Mouse (Mus musculus) embryonic fibroblast, embryonic 13.5 days (primary cell): Measurements from ENCODE around the gene Myo18a. TPM values are rescaled to one million over a fixed set of nuclear protein-coding genes. Genes with fewer than 3 reads are reported as not detected.

ENCODE experiments used
- H3K27ac ChIP-seq: 2 replicates; pipeline ENCODE4 v1.5.1; 2012; ENCODE audit warnings: low read length, control low read depth, inconsistent platforms; ENCODE audit not compliant: insufficient read depth
- H3K4me1 ChIP-seq: 2 replicates; pipeline ENCODE4 v1.6.1; 2011; ENCODE audit warnings: low read length; ENCODE audit not compliant: control insufficient read depth, insufficient read depth
- H3K4me3 ChIP-seq: 2 replicates; pipeline ENCODE4 v1.5.1; 2011; ENCODE audit warnings: mild to moderate bottlenecking, control low read depth, low read length; ENCODE audit not compliant: insufficient read depth
- CTCF ChIP-seq: IDR thresholded peaks from 2 replicates; pipeline ENCODE4 v1.5.1; 2011; ENCODE audit warnings: mild to moderate bottlenecking, control low read depth, low read length, moderate library complexity, borderline replicate concordance; ENCODE audit not compliant: insufficient read depth
- POLR2A ChIP-seq: IDR thresholded peaks from 2 replicates; pipeline ENCODE4 v1.6.1; 2011; ENCODE audit warnings: low read depth, mild to moderate bottlenecking, control low read depth, low read length, moderate library complexity
- polyA plus RNA-seq: library from polyadenylated mRNA; stranded (reverse); fragments of >200 nt; gene quantifications from 2 replicates; pipeline ENCODE4 v1.2.4, GENCODE M21; 2011; ENCODE audit warnings: low read depth; ENCODE audit not compliant: missing spikeins, insufficient read length

Gene Myo18a
- polyA plus RNA-seq, 1 experiment, result 20.1 TPM

DNA sequence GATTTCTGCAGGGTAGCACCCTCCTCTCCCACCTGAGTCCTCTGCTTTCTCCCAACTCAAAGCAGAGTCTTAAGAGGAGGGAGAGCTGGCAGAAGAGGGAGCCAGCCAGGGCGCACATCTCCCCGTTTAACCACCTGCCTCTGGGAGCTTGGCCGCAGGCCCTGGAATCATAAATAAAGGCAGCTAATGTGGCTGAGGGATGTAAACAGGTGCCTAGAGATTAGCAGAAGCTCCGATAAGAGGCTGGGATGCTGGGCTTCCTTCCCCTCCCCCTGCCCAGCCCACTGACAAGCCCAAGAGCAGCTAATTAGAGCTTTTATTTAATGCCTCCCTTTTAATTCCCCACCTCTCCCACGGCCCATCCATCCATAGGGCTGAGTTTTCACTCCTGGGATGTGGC is 85.1 kb downstream of the Myo18a start:
- H3K4me3 ChIP-seq, result no peak overlapping the region
- no peak for TF ChIP-seq CTCF
- no peak for TF ChIP-seq POLR2A
- H3K4me1 ChIP-seq, result no peaks in the 10 kb centered on the region
- no peak overlapping the region for H3K27ac ChIP-seq

DNA sequence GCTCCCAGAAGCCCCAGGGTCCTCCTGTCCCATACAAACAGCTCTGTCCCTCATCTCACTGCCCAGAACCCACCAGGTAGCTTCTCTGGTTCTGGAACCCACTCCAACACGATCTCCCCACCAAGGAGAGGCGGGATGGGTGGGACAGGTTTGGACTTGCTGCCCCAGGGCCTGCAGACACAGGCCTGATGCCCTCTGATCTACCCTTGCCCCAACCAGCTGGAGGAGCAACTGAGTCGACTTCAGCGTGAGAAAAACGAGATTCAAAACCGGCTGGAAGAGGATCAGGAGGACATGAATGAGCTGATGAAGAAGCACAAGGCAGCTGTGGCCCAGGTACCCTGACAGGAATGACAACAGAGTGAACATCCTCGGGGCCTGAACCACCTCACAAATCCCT is 86.1 kb downstream of the Myo18a start:
- H3K4me3 ChIP-seq, result no peak overlapping the region
- no peak overlapping the region for H3K27ac ChIP-seq
- no peaks in the 10 kb centered on the region for H3K4me1 ChIP-seq
- TF ChIP-seq CTCF, result no peak
- no peak for TF ChIP-seq POLR2A

DNA sequence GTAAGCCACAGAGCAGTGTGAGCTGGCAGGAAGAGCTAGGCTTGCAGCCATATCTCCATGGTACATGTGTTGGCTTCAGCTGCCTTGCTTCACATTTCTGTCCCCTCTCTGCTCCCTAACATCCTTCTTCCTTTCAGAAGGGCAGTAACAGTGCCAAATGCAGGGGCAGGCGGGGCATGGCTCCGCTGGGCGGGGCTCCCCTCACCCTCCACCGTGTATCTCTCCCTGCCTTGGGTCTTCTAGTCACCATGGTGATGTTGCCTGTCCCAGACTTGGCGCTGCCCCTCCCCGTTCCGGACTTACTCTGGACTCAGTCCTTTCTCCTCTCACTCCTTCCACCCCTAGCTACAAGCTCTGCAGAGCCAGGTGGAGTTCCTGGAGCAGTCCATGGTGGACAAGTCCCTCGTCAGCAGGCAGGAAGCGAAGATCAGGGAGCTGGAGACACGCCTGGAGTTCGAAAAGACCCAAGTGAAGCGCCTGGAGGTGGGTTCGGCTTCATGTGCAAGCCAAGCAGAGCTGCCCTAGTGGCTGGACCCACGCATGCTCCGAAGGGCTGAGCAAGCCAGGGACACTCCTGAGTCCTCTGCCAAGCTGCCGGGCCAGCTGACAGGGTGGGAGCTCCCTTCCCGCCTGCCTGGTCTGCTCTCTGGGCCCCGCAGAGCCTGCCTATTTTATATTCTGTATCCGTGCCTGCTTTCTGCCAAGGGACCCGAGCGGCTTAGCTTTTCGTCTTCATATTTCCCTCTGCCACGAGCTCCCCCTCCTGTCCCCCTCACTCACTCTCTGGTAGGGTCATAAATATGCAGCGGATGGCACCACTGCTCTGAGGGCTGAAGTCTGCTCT is 87.6 kb downstream of the Myo18a start:
- no peak for TF ChIP-seq CTCF
- TF ChIP-seq POLR2A, result no peak
- Histone ChIP-seq H3K4me1 (no peaks in the 10 kb centered on the region), H3K4me3 (no peak overlapping the region), H3K27ac (no peak overlapping the region)

DNA sequence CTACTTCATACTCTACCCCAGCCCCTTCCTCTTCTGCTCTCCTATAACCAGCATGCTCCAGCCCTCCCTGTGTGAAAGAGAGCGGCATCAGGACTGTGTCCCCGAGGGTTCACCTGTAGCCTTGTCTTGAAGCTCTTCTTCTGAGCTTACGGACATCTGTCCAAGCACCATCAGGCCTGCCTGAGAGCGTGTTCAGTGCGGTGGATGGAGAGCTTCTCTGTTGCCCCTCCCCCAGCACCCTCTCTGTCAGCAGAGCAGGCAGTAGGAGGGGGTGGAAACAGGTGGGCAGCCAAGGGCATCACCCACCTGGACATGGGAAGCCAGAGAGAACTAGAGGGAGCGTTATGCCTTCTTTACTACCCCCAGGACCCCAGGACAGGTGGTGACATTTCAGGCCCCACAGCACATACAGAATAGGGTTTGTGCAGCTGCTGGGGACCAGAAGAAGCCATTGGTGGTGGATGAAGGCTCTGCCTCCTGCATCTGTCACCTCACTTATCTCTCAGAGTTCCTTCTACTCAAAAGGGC is 88.5 kb downstream of the Myo18a start:
- no peak overlapping the region for H3K4me3 ChIP-seq
- no peak for TF ChIP-seq CTCF
- TF ChIP-seq POLR2A, result no peak
- H3K27ac ChIP-seq, result no peak overlapping the region
- no peaks in the 10 kb centered on the region for H3K4me1 ChIP-seq

DNA sequence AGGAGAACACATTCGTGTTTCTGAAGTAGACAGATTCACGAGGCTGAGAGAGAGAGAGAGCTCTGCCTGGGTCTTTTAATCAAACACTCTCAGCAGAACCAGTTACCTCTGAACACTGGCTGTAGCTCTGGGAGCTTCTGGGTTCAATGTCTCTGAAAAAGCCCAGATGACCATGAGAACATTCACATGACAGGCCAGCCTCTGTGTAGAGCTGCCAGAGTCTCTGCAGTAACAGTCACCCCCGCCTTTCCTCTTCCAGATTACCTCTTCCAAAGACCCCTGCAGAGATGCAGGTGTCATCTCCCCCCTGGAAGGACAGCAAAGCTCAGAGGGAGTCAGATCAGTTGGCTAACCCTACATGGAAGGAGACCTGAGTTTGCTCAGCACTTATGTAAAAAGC is 89.1 kb downstream of the Myo18a start:
- Histone ChIP-seq H3K4me3 (no peak overlapping the region), H3K4me1 (no peaks in the 10 kb centered on the region), H3K27ac (no peak overlapping the region)
- TF ChIP-seq POLR2A, result no peak
- no peak for TF ChIP-seq CTCF

DNA sequence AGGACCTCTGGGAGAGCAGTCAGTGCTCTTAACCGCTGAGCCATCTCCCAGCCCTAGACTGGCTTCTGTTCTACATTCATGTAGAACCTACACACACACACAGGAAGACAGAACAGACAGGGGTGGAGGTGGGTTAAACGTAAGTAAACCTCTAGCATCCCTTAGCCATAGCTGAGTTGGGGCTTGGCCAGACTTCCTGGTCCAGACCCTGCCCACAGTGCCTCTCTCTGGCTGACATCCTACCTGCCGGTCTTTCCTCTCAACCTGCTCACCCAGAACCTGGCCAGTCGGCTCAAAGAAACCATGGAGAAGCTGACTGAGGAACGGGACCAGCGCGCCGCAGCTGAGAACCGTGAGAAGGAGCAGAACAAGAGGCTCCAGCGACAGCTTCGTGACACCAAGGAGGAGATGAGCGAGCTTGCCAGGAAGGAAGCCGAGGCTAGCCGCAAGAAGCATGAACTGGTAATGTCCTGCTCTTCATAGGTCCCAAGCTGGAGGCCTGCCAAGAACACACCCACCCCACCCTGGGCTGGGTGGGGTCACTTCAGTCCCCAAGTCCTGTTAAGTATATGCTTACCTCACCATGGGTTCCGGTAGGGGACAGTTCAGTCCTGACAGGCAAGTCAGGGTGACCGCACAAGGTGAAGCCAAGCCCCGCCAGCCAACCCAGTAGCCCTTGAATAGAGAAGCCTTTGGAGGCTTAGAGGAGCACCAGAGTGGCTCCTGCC is 90.1 kb downstream of the Myo18a start:
- no peak for TF ChIP-seq POLR2A
- Histone ChIP-seq H3K4me1 (no peaks in the 10 kb centered on the region), H3K27ac (no peak overlapping the region), H3K4me3 (no peak overlapping the region)

DNA sequence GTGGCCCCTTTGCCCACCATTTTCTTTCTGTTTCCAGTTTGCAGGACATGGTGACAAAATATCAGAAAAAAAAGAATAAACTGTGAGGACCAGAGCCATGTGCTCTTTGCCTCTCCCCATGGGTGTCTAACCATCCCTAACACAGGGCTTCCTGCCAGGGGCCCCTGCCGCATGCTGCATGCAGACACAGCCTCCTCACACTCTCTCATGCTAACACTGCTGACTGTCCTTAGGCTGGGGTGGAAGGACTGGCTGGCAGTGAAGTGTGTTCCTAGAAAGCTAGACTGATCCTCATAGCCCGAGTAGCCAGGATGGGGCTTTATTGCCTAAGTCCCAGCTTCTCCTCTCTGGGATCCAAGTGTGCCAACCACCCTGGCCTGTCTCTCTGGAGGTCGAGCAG is 91.6 kb downstream of the Myo18a start:
- Histone ChIP-seq H3K4me1 (no peaks in the 10 kb centered on the region), H3K27ac (no peak overlapping the region)
- TF ChIP-seq CTCF, result no peak
- TF ChIP-seq POLR2A, result no peak

DNA sequence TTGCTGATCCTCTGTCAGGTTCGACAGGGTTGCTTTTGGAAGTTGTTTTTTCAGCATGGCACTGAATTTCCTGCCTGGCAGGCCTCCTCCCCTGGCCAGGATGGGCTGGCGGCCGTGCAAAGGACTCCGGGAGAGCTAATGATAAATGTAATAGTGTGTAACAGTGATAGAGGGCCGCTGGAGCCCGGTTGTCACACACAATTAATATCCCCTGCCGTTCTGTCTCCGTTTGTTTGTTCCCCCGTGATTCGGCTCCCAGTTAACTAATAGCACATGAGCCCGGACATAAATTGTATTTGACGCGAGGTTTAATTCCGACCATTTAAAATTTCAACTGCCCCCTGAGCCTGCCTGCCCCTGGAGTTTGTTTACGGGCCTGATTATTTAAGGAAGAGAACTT is 92.3 kb downstream of the Myo18a start:
- H3K27ac ChIP-seq, result no peak overlapping the region
- no peaks in the 10 kb centered on the region for H3K4me1 ChIP-seq
- TF ChIP-seq POLR2A (no peak), CTCF (no peak)
- H3K4me3 ChIP-seq, result no peak overlapping the region

More for the DNA sequence above, 91.6 kb downstream of the Myo18a start:
- H3K4me3 ChIP-seq, result no peak overlapping the region

DNA sequence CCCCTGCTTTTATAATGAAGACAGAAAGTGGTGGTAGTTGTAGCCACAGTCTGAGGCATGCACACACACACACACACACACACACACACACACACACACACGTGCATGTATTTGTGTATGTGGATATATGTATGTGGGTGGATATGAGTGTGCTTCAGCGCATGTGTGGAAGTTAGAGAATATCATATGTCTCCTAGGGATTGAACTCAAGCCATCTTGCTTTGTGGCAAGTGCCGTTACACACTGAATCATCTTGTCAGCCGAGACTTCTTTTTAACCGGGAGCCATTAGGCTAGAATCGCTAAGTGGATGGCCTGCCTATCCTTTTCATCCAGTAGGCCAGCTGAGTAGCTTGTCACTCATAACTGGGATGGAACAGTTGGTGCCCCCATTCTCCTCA is 94.0 kb downstream of the Myo18a start:
- TF ChIP-seq CTCF (no peak), POLR2A (no peak)
- H3K4me1 ChIP-seq, result no peaks in the 10 kb centered on the region

DNA sequence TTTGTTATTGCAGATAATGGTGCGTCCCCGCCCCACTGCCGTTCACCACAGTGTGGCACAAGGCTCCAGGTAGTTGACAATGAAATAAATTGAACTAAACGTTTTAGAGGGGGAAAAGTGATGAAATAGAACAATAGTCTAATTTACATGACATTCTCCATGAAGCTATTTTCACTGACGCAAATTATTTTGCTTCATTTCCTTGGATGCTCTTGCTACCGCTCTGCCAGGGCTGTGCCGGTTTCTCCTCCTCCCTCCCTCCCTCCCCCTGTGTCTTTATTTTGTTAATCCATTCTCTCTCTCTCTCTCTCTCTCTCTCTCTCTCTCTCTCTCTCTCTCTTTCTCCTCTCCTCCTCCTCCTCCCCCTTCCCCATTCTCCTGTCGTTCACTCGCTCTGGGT is 95.5 kb downstream of the Myo18a start:
- Histone ChIP-seq H3K27ac (no peak overlapping the region), H3K4me1 (no peaks in the 10 kb centered on the region), H3K4me3 (no peak overlapping the region)
- no peak for TF ChIP-seq CTCF
- TF ChIP-seq POLR2A, result no peak

More for the DNA sequence above, 94.0 kb downstream of the Myo18a start:
- H3K4me3 ChIP-seq, result no peak overlapping the region
- H3K27ac ChIP-seq, result no peak overlapping the region
